Mouse (Mus musculus): ENCODE measurements at regions not wholly inside any gene's neighbourhood (a gene's known extent, or its start where the extent isn't known, plus 50 kb on each side); places are given as distances from the start of the nearest gene placed in this dataset.

GRCm38 (mm10) chr2:12697209-12697608, 226.6 kb upstream of the Pter start:
- no peak for DNase-seq

GRCm38 (mm10) chr2:12699331-12699730, 224.5 kb upstream of the Pter start:
- no peak for DNase-seq

DNA sequence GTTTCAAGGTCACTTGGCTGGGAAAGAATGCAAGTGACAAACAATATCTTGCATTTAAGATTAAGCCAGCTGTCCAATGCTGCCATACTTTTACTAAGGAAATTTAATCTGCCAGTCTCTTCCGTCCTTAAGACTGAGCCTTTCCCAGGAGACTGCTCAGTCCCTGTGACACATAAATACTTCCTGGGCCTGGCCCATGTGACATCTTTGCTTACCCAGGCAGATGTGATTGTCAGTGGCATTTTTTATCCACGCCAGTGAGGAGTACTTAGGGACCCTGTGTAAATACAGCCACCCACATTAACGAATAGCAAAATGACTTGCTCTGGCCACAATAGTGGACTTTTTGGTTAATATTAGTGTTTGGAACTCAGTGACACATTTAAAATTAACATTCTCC, 216.3 kb upstream of the Pter start:
- no peak for DNase-seq

- peak; percentile 35 for DNase-seq
These were observed 214.5 kb upstream of the Pter start for GRCm38 (mm10) chr2:12709156-12709923.

DNA sequence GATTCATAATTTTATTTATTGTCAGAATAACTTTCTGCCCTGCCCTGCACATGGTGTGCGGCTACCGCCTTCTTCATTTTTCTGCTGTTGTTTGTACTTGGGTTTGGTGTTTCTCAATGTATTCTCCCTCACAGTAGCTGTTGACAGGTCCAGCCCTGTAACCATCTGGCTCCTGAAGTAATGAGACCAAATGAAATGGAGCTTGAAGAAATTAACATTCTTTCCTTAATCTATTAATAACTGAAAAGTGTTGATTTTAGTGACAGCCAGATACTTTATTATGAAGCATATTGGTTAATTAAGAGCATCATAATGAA, 214.0 kb upstream of the Pter start:
- no peak for DNase-seq

GRCm38 (mm10) chr2:12716124-12717012, 207.5 kb upstream of the Pter start:
- no peak for DNase-seq

DNA sequence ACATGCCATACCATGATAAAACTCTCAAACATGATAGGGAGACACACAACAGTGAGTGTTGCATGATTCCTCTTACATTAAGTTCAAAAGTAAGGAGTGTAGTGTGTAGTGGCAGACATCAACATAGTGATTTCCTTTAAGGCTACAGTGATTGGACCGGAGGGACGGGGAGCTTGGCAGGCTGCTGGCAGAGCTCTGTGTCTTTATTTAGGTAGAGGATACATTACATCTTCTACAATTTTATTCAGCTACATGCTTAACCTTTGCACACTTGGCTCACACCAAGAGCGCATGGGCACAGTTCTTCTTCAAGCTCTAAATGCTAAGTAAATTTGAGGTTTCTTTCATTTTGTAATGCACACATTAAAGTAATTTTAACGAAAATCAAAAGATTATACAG, 194.6 kb upstream of the Pter start:
- no peak for DNase-seq

DNA sequence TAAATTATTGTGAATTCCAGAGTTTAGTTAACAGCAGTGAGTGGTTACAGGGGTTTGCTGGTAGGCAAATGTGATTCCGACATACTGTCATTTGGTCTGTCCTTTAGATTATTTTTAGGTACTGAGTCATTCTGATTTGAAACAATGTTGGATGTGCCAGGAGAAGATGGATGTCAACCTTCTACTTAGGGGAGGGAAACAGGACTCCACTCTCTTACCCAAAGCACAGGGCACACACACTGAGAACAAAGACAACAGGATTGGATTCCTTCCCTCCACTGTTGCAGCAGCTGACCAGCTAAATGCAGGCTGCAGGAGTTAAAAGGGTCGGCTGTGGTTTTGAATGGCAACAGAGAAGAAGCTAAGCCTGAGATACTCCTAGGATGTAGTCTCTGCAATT, 186.7 kb upstream of the Pter start:
- no peak for DNase-seq

GRCm38 (mm10) chr2:12746856-12747255, 177.0 kb upstream of the Pter start:
- no peak for DNase-seq

- DNase-seq: no peak
These were observed 165.0 kb upstream of the Pter start for GRCm38 (mm10) chr2:12758816-12759215.

DNA sequence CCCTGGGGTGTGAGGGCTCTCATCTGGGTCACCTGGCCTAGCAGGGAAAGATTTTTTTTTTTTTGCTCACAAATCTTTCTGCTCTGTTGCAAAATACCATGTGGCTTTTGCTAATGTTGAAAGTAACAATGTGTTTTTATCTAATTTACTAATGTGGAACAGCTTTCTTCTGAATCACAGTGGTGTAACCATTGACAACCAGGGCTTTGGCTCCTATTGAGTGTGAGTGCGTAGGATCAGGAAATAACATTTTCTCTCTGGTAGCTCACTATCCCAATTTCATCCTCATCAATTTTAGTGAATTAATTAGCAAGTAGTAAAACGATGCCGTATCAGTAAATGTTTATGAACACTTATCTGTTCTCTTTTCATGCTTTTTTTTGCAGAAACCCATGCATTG, 163.9 kb upstream of the Pter start:
- no peak for DNase-seq

GRCm38 (mm10) chr2:12761461-12761860, 162.4 kb upstream of the Pter start:
- no peak for DNase-seq

DNA sequence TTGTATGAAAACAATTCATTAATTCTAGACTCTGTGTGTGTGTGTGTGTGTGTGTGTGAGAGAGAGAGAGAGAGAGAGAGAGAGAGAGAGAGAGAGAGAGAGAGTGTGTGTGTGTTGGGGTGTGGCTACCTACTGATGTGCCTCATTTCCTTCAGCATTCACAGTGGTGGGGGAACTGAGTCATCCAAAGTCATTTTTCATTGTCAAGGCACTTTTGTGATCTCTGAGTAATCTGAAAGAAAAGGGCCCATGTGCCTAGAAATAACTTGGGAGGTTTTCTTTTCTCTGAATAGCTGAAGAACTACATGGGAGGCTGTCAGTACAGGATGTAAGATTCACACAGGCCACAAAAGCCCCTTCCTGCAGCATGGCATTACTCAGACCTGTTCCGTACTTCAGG, 159.3 kb upstream of the Pter start:
- DNase-seq: no peak

- DNase-seq: no peak
These were observed 158.5 kb upstream of the Pter start for GRCm38 (mm10) chr2:12765336-12765735.

DNA sequence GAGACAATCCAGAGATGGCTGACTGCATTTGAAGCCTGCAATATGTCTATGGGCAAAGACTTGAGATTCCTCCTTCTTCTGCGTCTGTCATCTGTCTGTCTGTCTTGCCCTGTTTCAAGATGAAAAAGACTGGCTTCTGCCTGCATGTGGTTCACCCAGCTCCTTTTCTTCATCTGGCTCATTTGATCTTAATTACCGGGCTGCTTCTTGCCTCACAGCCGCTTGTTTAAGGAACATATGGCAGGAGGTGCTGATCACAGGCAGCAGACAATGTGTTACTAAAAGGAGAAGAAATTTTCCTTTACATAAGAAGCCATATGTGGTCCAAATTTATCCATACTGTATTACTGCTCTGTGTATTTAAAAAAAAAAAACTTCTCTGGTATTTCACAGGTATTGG, 147.0 kb upstream of the Pter start:
- no peak for DNase-seq

- no peak for DNase-seq
These were observed 146.1 kb upstream of the Pter start for GRCm38 (mm10) chr2:12777696-12778095.

- DNase-seq: no peak
These were observed 131.2 kb upstream of the Pter start for GRCm38 (mm10) chr2:12792596-12792995.

- no peak for DNase-seq
These were observed 126.1 kb upstream of the Pter start for GRCm38 (mm10) chr2:12797615-12798169.

DNA sequence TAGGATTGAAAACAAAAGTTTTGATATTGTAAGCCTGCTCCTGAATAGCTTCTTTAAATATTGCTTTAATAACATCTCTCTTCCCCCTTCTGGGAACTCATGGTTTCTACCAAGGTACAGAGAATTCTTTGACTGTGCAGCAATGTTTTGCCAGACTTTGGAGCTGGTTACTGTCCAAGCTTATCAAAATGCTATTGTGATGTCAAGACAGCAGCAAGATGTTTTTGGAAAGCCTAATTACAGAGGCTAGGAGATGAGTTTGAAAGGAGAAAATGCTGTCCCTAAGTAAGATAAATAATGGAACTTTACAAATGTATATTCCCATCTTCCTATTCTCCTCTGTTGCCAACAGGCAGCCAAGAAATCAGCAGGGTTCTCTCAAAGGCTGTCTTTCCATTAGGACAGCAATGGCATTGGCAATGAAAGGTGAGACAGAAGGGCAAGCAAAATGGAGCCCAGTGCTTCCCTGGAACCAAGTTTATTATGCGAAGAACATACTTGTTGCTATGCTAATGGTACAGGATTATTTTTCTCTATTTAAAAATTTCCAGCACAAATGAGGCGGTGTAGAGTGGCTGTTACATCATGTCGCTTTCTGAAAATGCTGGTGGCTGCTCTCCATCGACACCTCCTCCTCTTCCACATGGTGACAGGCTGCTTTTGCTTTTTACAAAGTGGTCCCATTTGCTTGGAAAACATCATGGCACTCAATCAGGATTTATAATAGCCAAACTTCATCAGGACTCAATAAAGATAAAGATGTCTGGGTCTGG, 124.5 kb upstream of the Pter start:
- no peak for DNase-seq

DNA sequence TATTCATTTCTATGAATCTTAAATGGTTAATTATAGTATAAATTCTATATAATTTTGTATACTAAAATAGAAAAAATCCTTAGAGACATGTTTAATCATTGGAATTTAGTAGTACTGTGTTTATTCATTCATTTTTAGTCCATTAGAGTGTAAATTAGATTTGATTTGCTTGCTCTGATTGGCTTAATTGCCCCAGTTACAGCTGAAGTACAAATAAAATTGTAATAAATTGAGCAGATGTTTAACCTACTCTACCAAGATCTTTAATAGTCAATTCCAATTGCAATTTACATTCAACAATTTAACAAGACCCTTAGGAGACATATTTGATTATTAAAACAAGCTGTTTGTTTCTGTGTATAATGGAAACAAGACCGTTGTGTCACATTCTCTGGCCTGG, 121.2 kb upstream of the Pter start:
- DNase-seq: no peak

- DNase-seq: no peak
These were observed 118.7 kb upstream of the Pter start for GRCm38 (mm10) chr2:12805096-12805495.

- no peak for DNase-seq
These were observed 115.4 kb upstream of the Pter start for GRCm38 (mm10) chr2:12808466-12808865.

GRCm38 (mm10) chr2:12815339-12815738, 108.5 kb upstream of the Pter start:
- DNase-seq: no peak
